Mouse (Mus musculus): ENCODE results near the gene Cuta.

- TF ChIP-seq CTCF (conservative IDR thresholded peaks at IDR 0.05; ENCODE audit: insufficient read depth, insufficient read length, low read depth, low read length), result no peak
- TF ChIP-seq POLR2A (IDR thresholded peaks at IDR 0.05; ENCODE audit: low read depth, low read length), result no peak
These were observed 2.6 kb upstream of the Cuta start for GRCm38 (mm10) chr17:26941841-26942570.
